Mouse (Mus musculus) E14TG2a.4 (cell line): ENCODE results near the gene Atg9b.
A peak's percentile ranks its signal among the peaks of the same experiment; 100 is the strongest.

ENCODE experiments used
- H3K27me3 ChIP-seq: 2 replicates; pipeline ENCODE4 v1.6.1; 2014; ENCODE audit warnings: low read length, control low read depth; ENCODE audit not compliant: insufficient read depth
- H3K36me3 ChIP-seq: 2 replicates; pipeline ENCODE4 v1.6.1; 2014; ENCODE audit warnings: low read length, control low read depth; ENCODE audit not compliant: insufficient read depth
- H3K4me1 ChIP-seq: replicated peaks from 2 replicates; pipeline ENCODE4 v1.6.1; 2014; ENCODE audit warnings: low read depth, low read length, control low read depth
- H3K4me3 ChIP-seq: replicated peaks from 2 replicates; pipeline ENCODE4 v1.5.1; 2014; ENCODE audit warnings: mild to moderate bottlenecking, low read length
- H3K9me3 ChIP-seq: 2 replicates; pipeline ENCODE4 v1.6.1; 2014; ENCODE audit warnings: low read length, control low read depth
- CTCF ChIP-seq: conservative IDR thresholded peaks from 2 replicates; pipeline ENCODE4 v1.5.1; 2014; ENCODE audit warnings: low read length
- NANOG ChIP-seq: IDR thresholded peaks from 2 replicates; pipeline ENCODE4 v1.6.1; 2014; ENCODE audit warnings: borderline replicate concordance, low read length, mixed read lengths
- POU5F1 ChIP-seq: IDR thresholded peaks from 2 replicates; pipeline ENCODE4 v1.6.1; 2014; ENCODE audit warnings: low read length, borderline replicate concordance

Atg9b gene

DNA sequence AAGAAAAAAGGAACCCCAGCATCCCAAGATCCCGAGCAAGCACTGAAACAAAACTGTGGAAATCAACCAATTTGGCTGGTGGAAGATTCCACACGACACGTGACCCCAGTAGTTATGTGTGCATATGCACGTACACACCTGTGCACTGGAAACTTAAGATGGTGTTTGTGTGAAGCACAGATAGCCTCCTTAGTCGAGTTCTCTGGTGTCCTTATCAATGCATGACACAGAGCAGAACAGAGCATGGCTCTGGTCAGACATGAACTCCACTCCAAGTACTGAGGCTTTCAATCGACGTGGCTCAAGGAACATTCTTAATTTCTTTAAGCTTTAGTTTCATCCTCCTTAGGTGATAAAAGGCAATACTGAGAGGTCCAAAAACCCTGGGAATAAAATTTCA, 45.6 kb downstream of the Atg9b start:
- no peak for TF ChIP-seq CTCF
- no peak for TF ChIP-seq POU5F1
- Histone ChIP-seq H3K9me3 (no peaks in the 10 kb centered on the region), H3K4me1 (peaks cover 72% of the 10 kb centered on the region), H3K27me3 (peaks cover 24% of the 10 kb centered on the region), H3K36me3 (0 out of 2 replicates have a peak, but pooled peaks cover 4% of the 10 kb centered on the region), H3K4me3 (no peak overlapping the region)

DNA sequence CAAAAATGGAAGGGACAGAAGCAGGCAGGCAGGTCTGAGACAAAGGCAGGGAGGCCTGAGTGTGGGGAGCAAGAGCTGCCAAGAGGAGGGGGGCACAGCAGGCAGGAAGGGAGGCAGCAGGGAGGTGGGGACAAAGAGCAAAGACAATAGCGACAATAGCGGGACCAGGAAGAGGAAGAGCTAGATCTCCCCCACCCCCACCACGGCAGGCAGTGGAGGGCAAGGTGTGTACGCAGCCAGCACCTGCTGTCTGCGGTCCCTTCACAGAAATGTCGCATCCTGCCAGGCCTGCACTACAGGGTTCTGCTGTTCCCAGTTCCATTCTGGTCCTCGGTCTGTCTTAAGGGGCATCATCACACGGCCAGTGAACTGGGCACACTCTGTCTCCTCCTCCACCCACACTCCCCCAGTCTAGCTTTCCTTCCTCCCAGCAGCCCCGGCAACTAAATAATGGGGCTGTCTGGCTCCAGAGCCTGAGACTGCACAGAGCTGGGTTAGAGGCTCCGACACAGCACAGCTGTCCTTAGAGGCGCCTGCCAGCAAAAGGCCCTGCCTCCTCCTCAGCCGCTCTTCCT, 47.4 kb downstream of the Atg9b start:
- Histone ChIP-seq H3K4me1 (peaks cover 58% of the 10 kb centered on the region), H3K36me3 (peaks cover 4% of the 10 kb centered on the region; the same call in 1 of the 2 replicates), H3K27me3 (peaks cover 11% of the 10 kb centered on the region), H3K4me3 (peak overlapping the region; percentile 43), H3K9me3 (no peaks in the 10 kb centered on the region)
- TF ChIP-seq POU5F1: no peak
- no peak for TF ChIP-seq NANOG
- no peak for TF ChIP-seq CTCF

DNA sequence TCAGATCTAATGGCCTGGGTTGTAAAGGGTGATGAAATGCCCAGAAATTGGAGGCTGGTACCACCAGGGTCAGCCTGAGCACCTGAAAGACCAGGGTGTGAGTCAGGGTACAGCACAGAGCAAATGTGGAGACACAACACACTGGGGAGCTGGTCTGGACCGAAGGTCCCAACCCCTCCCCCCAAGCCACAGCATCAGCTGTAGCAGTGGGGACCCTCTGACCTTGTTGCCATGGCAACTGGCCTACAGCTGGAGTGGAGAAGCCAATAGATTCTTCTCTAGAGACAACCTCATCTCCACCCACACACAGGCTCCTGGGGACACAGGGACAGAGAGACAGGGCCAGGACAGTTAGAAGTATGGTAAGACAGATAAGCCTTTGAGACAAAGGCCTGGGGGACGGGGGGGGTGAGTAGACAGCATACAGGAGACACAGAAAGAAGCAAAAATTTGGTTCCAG, 47.9 kb downstream of the Atg9b start:
- H3K27me3 ChIP-seq: peaks cover 5% of the 10 kb centered on the region
- peaks cover 52% of the 10 kb centered on the region for H3K4me1 ChIP-seq
- H3K9me3 ChIP-seq: no peaks in the 10 kb centered on the region
- peaks cover 4% of the 10 kb centered on the region; the same call in 1 of the 2 replicates for H3K36me3 ChIP-seq
- peak overlapping the region; percentile 43; the same call in 1 of the 2 replicates for H3K4me3 ChIP-seq
- TF ChIP-seq NANOG (no peak), CTCF (no peak), POU5F1 (no peak)

DNA sequence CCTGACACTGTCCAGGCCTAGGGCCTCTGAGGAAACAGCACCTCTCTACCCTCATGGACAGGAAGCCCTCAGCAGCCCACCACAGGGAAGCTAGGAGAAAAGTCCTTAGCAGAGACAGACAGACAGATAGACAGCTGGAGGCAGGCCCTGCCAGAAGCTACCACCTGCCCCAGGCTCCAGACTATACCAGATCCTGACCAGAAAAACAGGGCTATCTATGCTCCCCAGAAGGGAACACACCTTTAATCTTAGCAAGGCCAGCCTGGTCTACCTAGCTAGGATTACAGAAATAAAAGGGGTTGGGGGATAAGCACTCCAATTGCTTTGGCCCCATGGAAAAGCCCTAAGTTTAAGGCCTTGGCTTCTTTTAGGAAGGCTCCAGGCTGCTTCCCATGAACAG, 48.6 kb downstream of the Atg9b start:
- Histone ChIP-seq H3K9me3 (no peaks in the 10 kb centered on the region), H3K36me3 (peaks cover 4% of the 10 kb centered on the region; the same call in 1 of the 2 replicates), H3K4me1 (peaks cover 48% of the 10 kb centered on the region), H3K4me3 (no peak overlapping the region), H3K27me3 (no peaks in the 10 kb centered on the region)
- TF ChIP-seq POU5F1 (no peak), CTCF (no peak), NANOG (no peak)

DNA sequence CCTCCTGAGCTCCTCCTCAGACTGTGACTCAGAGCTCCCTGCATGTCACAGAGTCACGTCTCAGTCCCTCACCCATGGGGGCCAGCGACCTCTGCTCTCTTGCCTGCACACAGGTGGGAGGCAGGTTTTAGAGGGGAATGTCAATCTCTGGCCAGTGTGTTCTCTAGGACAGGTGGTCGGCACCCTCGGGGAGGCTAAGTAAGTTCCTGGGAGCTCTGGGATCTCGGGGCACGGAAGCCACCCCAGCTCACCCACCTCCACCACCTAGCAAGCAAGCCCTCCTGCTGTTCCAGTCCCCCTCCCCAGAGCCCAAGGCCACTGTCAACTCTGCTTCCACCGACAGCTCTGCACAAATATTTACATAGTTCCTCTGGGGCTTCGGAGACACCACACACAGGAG, 49.0 kb downstream of the Atg9b start:
- Histone ChIP-seq H3K9me3 (no peaks in the 10 kb centered on the region), H3K4me1 (peaks cover 48% of the 10 kb centered on the region), H3K36me3 (peaks cover 4% of the 10 kb centered on the region; the same call in 1 of the 2 replicates), H3K27me3 (no peaks in the 10 kb centered on the region), H3K4me3 (no peak overlapping the region)
- TF ChIP-seq NANOG (no peak), CTCF (no peak), POU5F1 (no peak)

DNA sequence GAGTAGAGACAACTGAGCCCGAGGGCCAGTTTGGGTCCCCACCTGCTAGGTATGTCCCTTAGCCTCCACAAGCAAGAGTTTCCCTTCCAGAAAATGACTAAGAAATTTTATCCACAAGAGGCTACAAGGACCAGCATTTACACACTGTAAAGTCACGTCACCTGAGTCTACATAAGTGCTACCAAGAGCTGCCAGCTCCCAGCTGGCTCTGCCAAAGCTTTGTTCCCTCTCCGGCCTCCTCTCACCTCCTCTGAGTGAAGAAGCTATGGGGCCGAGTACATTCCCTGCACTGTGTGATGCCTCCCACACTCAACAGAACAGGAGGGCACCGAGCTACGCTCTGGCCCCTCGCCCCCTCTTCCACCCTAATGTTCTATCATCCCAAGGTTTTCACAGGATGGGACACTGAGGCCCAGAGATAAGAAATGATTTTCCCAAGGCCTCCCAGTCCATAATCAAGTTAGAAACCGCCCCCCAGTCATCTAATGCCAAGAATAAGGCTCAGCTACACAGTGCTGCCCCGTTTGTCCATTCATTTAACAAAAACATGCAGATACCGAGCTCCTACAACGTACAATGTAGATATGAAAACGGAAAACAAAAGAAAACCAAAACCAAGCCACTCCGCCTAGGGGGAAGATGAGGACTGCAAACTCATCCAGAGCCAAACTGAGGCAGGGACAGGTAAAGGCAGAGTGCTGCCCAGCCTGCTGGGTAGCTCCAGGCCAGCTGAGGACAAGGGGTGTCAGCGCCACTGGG, 49.6 kb downstream of the Atg9b start:
- no peak for TF ChIP-seq POU5F1
- no peak for TF ChIP-seq NANOG
- no peak for TF ChIP-seq CTCF
- Histone ChIP-seq H3K4me3 (no peak overlapping the region), H3K36me3 (peaks cover 4% of the 10 kb centered on the region; the same call in 1 of the 2 replicates), H3K27me3 (no peaks in the 10 kb centered on the region), H3K4me1 (peaks cover 48% of the 10 kb centered on the region), H3K9me3 (no peaks in the 10 kb centered on the region)

DNA sequence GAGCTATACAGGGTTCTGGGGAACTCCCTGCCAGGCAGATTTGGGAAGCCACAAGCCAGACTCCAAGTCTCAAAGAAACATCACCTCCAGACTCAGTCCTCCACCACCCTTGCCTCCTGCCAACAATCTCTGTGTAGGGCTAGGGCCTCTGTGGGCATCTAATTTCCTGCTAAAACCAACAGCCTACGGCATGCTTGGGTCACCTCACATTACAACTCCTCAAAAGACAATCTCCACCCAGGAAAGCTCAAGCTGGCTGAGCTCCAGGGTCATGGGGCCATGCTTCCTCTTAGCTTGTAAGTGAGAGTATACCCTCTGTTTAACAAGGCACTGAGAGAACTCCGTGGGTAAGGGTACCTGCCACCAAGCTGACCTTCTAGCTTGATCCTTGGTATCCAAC, 54.1 kb downstream of the Atg9b start:
- H3K4me3 ChIP-seq: no peak overlapping the region
- TF ChIP-seq POU5F1 (no peak), CTCF (no peak)
- peaks cover 34% of the 10 kb centered on the region for H3K4me1 ChIP-seq
- H3K27me3 ChIP-seq: peaks cover 3% of the 10 kb centered on the region; the same call in 1 of the 2 replicates
- H3K36me3 ChIP-seq: no peaks in the 10 kb centered on the region; the same call in 1 of the 2 replicates
- H3K9me3 ChIP-seq: no peaks in the 10 kb centered on the region

DNA sequence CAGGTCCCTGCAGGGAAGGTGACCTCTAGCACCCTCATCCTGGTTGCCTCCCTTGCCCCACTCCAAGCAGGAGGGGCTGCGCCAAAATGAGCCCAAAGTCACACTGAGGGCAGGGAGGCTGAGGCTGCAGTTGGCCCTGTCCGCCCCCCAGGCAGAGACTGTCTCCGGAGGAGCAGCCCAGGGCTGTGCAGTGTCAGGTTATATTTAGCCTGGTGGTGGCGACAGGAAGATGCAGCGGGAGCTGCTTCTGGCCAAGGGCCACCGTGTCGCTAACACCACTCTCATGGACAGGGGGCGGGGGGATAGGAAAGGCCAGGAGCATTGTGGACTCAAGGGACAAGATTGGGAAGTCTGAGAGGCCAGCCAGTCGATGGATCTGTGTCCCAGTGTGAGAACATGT, 54.6 kb downstream of the Atg9b start:
- Histone ChIP-seq H3K36me3 (no peaks in the 10 kb centered on the region; the same call in 1 of the 2 replicates), H3K4me1 (peaks cover 30% of the 10 kb centered on the region), H3K9me3 (no peaks in the 10 kb centered on the region), H3K27me3 (peaks cover 6% of the 10 kb centered on the region; the same call in 1 of the 2 replicates), H3K4me3 (no peak overlapping the region)
- TF ChIP-seq CTCF (no peak), NANOG (no peak), POU5F1 (no peak)

DNA sequence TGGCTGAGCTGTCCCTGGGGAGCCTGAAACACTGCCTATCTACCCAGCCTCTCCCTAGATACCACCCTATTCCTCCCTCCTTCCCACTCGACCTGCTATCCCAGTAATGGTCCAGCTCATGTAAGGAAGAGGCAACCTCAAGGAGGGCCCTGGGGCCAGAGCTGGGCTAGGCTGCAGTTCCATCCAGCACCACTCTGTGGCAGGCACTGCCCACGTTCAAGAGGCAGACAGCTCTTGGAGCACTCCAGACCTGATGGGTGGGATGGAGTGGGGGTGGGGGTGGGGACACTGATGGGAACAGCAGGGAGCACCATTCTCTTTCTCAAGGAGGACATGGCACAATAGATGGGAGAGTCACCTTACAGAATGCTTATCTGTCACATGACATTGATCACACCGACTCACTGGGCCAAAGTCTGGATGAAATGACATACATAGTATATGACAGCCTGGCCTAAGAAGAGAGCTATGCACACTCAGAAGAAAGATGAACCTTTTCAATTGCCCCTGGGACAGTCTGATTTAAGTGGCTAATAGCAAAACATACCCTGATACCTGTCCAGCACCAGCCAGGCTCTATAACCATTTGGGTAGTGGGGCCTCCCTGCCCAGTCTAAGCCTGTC, 55.9 kb downstream of the Atg9b start:
- Histone ChIP-seq H3K27me3 (peaks cover 19% of the 10 kb centered on the region), H3K4me3 (no peak overlapping the region), H3K36me3 (no peaks in the 10 kb centered on the region; the same call in 1 of the 2 replicates), H3K4me1 (peaks cover 41% of the 10 kb centered on the region), H3K9me3 (no peaks in the 10 kb centered on the region)
- TF ChIP-seq POU5F1 (no peak), CTCF (peak; percentile 59)
